Mouse (Mus musculus): ENCODE measurements around the gene Cntnap2.

The Cntnap2 gene

GRCm38 (mm10) chr6:47306065-47306798 lies 2247.1 kb downstream of the Cntnap2 start:
- DNase-seq (ENCODE audit: low spot score) = no peak

- DNase-seq (ENCODE audit: low spot score) = no peak
These were observed 2247.8 kb downstream of the Cntnap2 start for GRCm38 (mm10) chr6:47306954-47307353.

- peak; percentile 41 for DNase-seq (ENCODE audit: low spot score)
These were observed 2255.6 kb downstream of the Cntnap2 start for GRCm38 (mm10) chr6:47314507-47315334.

- DNase-seq (ENCODE audit: low spot score) = no peak
These were observed 2256.3 kb downstream of the Cntnap2 start for GRCm38 (mm10) chr6:47315454-47315853.

GRCm38 (mm10) chr6:47317253-47317652 lies 2258.1 kb downstream of the Cntnap2 start:
- no peak for DNase-seq (ENCODE audit: low spot score)

GRCm38 (mm10) chr6:47318705-47319104 lies 2259.5 kb downstream of the Cntnap2 start:
- peak; percentile 44 for DNase-seq (ENCODE audit: low spot score)

GRCm38 (mm10) chr6:47319309-47319983 lies 2260.3 kb downstream of the Cntnap2 start:
- no peak for DNase-seq (ENCODE audit: low spot score)

- no peak for DNase-seq (ENCODE audit: low spot score)
These were observed 2264.1 kb downstream of the Cntnap2 start for GRCm38 (mm10) chr6:47323169-47323835.

GRCm38 (mm10) chr6:47323886-47324285 lies 2264.7 kb downstream of the Cntnap2 start:
- no peak for DNase-seq (ENCODE audit: low spot score)

GRCm38 (mm10) chr6:47328281-47328680 lies 2269.1 kb downstream of the Cntnap2 start:
- no peak for DNase-seq (ENCODE audit: low spot score)

GRCm38 (mm10) chr6:47329212-47329611 lies 2270.1 kb downstream of the Cntnap2 start:
- no peak for DNase-seq (ENCODE audit: low spot score)

- DNase-seq (ENCODE audit: low spot score) = no peak
These were observed 2273.9 kb downstream of the Cntnap2 start for GRCm38 (mm10) chr6:47333016-47333415.

- no peak for DNase-seq (ENCODE audit: low spot score)
These were observed 2275.2 kb downstream of the Cntnap2 start for GRCm38 (mm10) chr6:47334377-47334776.

GRCm38 (mm10) chr6:47337300-47337699 lies 2278.1 kb downstream of the Cntnap2 start:
- no peak for DNase-seq (ENCODE audit: low spot score)

- DNase-seq (ENCODE audit: low spot score) = no peak
These were observed 2279.0 kb downstream of the Cntnap2 start for GRCm38 (mm10) chr6:47338113-47338512.

- DNase-seq (ENCODE audit: low spot score) = no peak
These were observed 2281.8 kb downstream of the Cntnap2 start for GRCm38 (mm10) chr6:47340813-47341502.

GRCm38 (mm10) chr6:47341503-47341884 lies 2282.3 kb downstream of the Cntnap2 start:
- DNase-seq (ENCODE audit: low spot score) = no peak

GRCm38 (mm10) chr6:47343245-47343644 lies 2284.1 kb downstream of the Cntnap2 start:
- DNase-seq (ENCODE audit: low spot score) = no peak

GRCm38 (mm10) chr6:47344696-47345095 lies 2285.5 kb downstream of the Cntnap2 start:
- no peak for DNase-seq (ENCODE audit: low spot score)

GRCm38 (mm10) chr6:47350100-47350690 lies 2291.0 kb downstream of the Cntnap2 start:
- DNase-seq (ENCODE audit: low spot score) = no peak

Data from layer of hippocampus, adult 9-10 months (tissue).